Mouse (Mus musculus): ENCODE measurements around the gene Kcng4. TPM values are rescaled to one million over a fixed set of nuclear protein-coding genes. Genes with fewer than 3 reads are reported as not detected.
A peak's percentile ranks its signal among the peaks of the same experiment; 100 is the strongest.

The Kcng4 gene
- polyA plus RNA-seq, 1 experiment from 2014 or later, result 0.07 TPM

DNA sequence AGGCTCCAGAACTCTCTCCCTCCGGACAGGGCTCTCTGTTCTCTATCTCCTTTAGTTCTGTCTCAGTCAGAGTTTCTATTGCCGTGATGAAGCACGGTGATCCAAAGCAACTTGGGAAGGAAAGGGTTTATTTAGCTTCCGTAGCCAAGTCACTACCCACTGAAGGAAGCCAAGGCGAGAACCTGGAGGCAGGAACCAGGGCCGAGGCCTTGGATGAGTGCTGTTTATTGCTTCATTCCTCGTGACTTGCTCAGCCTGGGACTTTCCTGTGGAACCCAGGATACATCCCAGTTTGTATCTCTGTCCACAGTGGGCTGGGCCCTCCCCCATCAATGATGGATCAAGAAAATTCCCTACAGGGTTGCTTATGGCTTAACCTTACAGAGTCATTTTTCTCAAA is 1.3 kb upstream of the Kcng4 start:
- 61% methylated on average over 7 of the region's 7 CpGs for WGBS
- H3K27me3 ChIP-seq (ENCODE audit: control insufficient read depth, insufficient read depth, low read length), result peaks cover 15% of the 10 kb centered on the region; the same call in 1 of the 2 replicates
- H3K4me1 ChIP-seq (replicated peaks; ENCODE audit: control insufficient read depth, insufficient read depth, low read length), result peaks cover 7% of the 10 kb centered on the region; the same call in 1 of the 2 replicates
- DNase-seq (ENCODE audit: low spot score), result no peak
- H3K36me3 ChIP-seq (ENCODE audit: control insufficient read depth, insufficient read depth, low read length), result no peaks in the 10 kb centered on the region
- no peak overlapping the region for H3K27ac ChIP-seq (ENCODE audit: low read depth, low read length)
- no peak overlapping the region; the same call in 1 of the 2 replicates for H3K9ac ChIP-seq (ENCODE audit: low read length)
- no peak overlapping the region for H3K4me3 ChIP-seq (ENCODE audit: low read depth, low read length)
- no peak overlapping the region for H3K4me2 ChIP-seq (ENCODE audit: low read depth, low read length, severe bottlenecking)
- ATAC-seq (replicated peaks; ENCODE audit: low FRiP score), result no peak
- H3K9me3 ChIP-seq (ENCODE audit: control insufficient read depth, low read length), result no peaks in the 10 kb centered on the region

DNA sequence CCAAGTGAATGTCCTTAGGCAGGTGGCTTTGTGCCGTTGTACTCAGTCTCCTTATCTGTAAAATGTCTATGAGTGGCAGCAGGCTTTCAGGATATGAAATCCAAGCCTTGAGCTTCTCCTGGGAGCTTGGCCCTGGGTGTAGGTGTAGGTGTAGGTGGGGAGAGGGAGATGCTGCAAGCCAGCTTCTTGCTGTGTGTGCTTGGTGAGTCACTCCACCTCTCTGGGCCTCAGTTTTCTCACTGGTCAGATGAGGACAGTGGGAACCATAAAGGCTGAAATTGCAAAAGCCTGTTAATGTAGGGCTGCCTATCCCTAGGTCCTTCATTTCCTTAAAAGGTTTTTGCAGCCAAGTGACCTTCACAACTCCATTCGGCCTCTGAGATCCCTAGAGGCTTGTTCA is 478 bp upstream of the Kcng4 start:
- no peak for DNase-seq (ENCODE audit: low spot score)
- H3K27me3 ChIP-seq (ENCODE audit: control insufficient read depth, insufficient read depth, low read length), result peaks cover 15% of the 10 kb centered on the region; the same call in 1 of the 2 replicates

DNA sequence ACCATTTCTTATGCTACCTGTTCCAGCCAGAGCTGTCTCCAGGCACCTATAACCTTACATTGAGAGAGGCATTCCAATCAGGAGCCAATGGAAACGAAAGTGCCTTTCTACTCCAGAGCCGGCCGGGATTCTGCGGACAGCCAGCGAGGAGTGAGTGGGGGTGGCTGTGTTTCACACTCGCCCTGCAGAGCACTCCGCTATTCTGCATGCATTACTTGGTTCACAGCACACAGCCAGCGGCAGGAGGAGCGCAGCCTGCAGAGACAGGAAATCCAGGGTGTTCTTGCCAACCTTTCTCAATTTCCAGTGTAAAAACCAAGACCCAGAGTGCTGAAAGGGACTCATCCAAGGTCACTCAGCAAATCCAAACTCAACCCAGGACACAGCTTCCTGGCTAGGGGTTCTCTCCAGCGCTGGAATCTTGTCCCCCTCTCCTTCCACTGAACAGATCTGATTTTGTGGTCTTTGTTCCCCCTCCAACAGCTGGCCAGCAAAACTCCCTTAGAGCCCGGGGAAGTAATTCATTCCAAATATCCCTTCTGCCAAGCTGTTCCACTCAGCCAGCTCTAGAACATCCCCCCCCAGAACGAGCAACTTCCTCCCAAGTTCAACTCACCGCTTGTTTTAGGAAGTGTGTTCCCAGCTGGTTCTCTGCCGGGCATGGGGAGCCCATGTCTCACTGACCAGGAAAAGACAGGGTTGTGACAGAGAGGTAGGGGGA is 704 bp downstream of the Kcng4 start:
- ATAC-seq (replicated peaks; ENCODE audit: low FRiP score) (no peak), DNase-seq (ENCODE audit: low spot score) (peak; percentile 65)
- H3K4me3 ChIP-seq (ENCODE audit: low read depth, low read length), result no peak overlapping the region
- H3K4me2 ChIP-seq (ENCODE audit: low read depth, low read length, severe bottlenecking), result no peak overlapping the region
- H3K4me1 ChIP-seq (replicated peaks; ENCODE audit: control insufficient read depth, insufficient read depth, low read length), result peaks cover 7% of the 10 kb centered on the region; the same call in 1 of the 2 replicates
- no peaks in the 10 kb centered on the region for H3K36me3 ChIP-seq (ENCODE audit: control insufficient read depth, insufficient read depth, low read length)
- no peak overlapping the region for H3K27ac ChIP-seq (ENCODE audit: low read depth, low read length)
- WGBS, result 17% methylated on average over 14 of the region's 14 CpGs
- peaks cover 15% of the 10 kb centered on the region; the same call in 1 of the 2 replicates for H3K27me3 ChIP-seq (ENCODE audit: control insufficient read depth, insufficient read depth, low read length)
- H3K9me3 ChIP-seq (ENCODE audit: control insufficient read depth, low read length), result no peaks in the 10 kb centered on the region
- H3K9ac ChIP-seq (ENCODE audit: low read length), result no peak overlapping the region; the same call in 1 of the 2 replicates

More for the DNA sequence above, 478 bp upstream of the Kcng4 start:
- no peak for ATAC-seq (replicated peaks; ENCODE audit: low FRiP score)
- H3K9ac ChIP-seq (ENCODE audit: low read length), result no peak overlapping the region
- H3K9me3 ChIP-seq (ENCODE audit: control insufficient read depth, low read length), result no peaks in the 10 kb centered on the region
- no peak overlapping the region for H3K4me3 ChIP-seq (ENCODE audit: low read depth, low read length)
- peaks cover 7% of the 10 kb centered on the region; the same call in 1 of the 2 replicates for H3K4me1 ChIP-seq (replicated peaks; ENCODE audit: control insufficient read depth, insufficient read depth, low read length)
- H3K36me3 ChIP-seq (ENCODE audit: control insufficient read depth, insufficient read depth, low read length), result no peaks in the 10 kb centered on the region
- no peak overlapping the region for H3K4me2 ChIP-seq (ENCODE audit: low read depth, low read length, severe bottlenecking)
- no peak overlapping the region for H3K27ac ChIP-seq (ENCODE audit: low read depth, low read length)
- WGBS, result 65% methylated on average over 2 of the region's 2 CpGs

DNA sequence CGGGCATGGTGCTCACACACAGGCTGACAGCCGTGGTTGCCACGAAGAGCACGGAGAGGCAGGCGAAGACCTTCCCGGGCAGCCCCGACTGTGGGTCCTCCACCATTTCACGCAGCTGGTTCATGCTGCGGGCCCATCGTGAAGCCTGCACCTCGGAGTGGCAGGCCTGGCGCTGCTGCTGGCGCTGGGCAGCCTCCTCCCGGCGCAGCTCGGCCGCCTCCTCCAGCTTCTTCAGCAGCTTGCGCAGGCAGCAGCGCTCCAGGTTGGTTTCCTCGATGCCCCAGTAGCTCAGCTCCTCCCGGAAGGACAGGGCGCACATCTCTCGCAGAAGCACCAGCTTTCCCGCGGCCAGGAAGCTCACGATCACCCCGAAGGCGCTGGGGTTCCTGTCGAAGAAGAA is 2.6 kb downstream of the Kcng4 start:
- no peaks in the 10 kb centered on the region for H3K9me3 ChIP-seq (ENCODE audit: control insufficient read depth, low read length)
- H3K4me2 ChIP-seq (ENCODE audit: low read depth, low read length, severe bottlenecking), result no peak overlapping the region
- ATAC-seq (replicated peaks; ENCODE audit: low FRiP score) (no peak), DNase-seq (ENCODE audit: low spot score) (no peak)
- 51% methylated on average over 29 of the region's 29 CpGs for WGBS
- peaks cover 15% of the 10 kb centered on the region; the same call in 1 of the 2 replicates for H3K27me3 ChIP-seq (ENCODE audit: control insufficient read depth, insufficient read depth, low read length)
- no peaks in the 10 kb centered on the region for H3K36me3 ChIP-seq (ENCODE audit: control insufficient read depth, insufficient read depth, low read length)
- no peak overlapping the region for H3K4me3 ChIP-seq (ENCODE audit: low read depth, low read length)
- peaks cover 7% of the 10 kb centered on the region; the same call in 1 of the 2 replicates for H3K4me1 ChIP-seq (replicated peaks; ENCODE audit: control insufficient read depth, insufficient read depth, low read length)
- no peak overlapping the region for H3K9ac ChIP-seq (ENCODE audit: low read length)
- H3K27ac ChIP-seq (ENCODE audit: low read depth, low read length), result no peak overlapping the region

DNA sequence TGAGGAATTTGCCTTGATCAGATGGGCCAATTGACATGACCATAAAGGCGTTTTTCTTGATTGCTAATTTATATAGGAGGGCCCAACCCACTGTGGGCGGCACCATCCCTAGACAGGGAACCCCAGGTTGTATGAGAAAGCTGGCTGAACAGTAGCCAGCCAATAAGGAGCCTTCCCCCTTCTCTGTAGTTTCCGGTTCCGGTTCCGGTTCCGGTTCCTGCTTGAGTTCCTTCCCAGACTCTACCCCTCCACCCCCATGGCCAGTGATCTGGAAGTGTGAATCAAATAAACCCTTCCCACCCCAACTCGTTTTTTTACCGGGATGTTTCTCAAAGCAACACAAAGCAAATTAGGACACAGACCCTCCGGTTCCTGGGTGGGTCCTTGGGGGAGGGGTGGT is 3.2 kb downstream of the Kcng4 start:
- no peaks in the 10 kb centered on the region for H3K9me3 ChIP-seq (ENCODE audit: control insufficient read depth, low read length)
- no peak overlapping the region for H3K4me2 ChIP-seq (ENCODE audit: low read depth, low read length, severe bottlenecking)
- H3K9ac ChIP-seq (ENCODE audit: low read length), result no peak overlapping the region
- DNase-seq (ENCODE audit: low spot score) (no peak), ATAC-seq (replicated peaks; ENCODE audit: low FRiP score) (no peak)
- no peak overlapping the region for H3K27ac ChIP-seq (ENCODE audit: low read depth, low read length)
- peaks cover 15% of the 10 kb centered on the region; the same call in 1 of the 2 replicates for H3K27me3 ChIP-seq (ENCODE audit: control insufficient read depth, insufficient read depth, low read length)
- 86% methylated on average over 9 of the region's 9 CpGs for WGBS
- no peak overlapping the region for H3K4me3 ChIP-seq (ENCODE audit: low read depth, low read length)
- no peaks in the 10 kb centered on the region for H3K36me3 ChIP-seq (ENCODE audit: control insufficient read depth, insufficient read depth, low read length)
- H3K4me1 ChIP-seq (replicated peaks; ENCODE audit: control insufficient read depth, insufficient read depth, low read length), result peaks cover 7% of the 10 kb centered on the region; the same call in 1 of the 2 replicates

DNA sequence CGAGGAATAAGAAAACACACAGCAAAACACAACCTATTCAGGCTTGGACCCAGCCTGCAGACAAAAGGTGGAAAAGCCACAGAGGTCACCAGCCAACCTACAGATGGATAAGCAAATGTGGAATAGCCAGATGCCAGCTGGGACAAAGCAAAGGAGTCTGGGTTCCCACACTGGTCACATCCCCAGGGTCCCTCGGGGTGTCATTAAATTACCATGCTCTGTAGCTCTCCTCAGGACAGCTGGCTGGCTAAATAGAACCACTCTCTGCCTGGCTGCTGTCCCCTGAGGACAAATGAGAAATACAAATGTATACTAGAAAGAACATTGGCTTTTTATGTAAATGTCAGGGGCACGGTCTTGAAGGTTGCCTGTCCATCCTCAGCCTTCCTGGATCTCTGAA is 4.6 kb downstream of the Kcng4 start:
- no peaks in the 10 kb centered on the region for H3K36me3 ChIP-seq (ENCODE audit: control insufficient read depth, insufficient read depth, low read length)
- H3K4me2 ChIP-seq (ENCODE audit: low read depth, low read length, severe bottlenecking), result no peak overlapping the region
- H3K27ac ChIP-seq (ENCODE audit: low read depth, low read length), result no peak overlapping the region
- no peak overlapping the region for H3K4me3 ChIP-seq (ENCODE audit: low read depth, low read length)
- H3K9ac ChIP-seq (ENCODE audit: low read length), result no peak overlapping the region
- peaks cover 7% of the 10 kb centered on the region; the same call in 1 of the 2 replicates for H3K4me1 ChIP-seq (replicated peaks; ENCODE audit: control insufficient read depth, insufficient read depth, low read length)
- 52% methylated on average over 3 of the region's 3 CpGs for WGBS
- ATAC-seq (replicated peaks; ENCODE audit: low FRiP score) (no peak), DNase-seq (ENCODE audit: low spot score) (no peak)
- H3K9me3 ChIP-seq (ENCODE audit: control insufficient read depth, low read length), result no peaks in the 10 kb centered on the region
- peaks cover 15% of the 10 kb centered on the region; the same call in 1 of the 2 replicates for H3K27me3 ChIP-seq (ENCODE audit: control insufficient read depth, insufficient read depth, low read length)

DNA sequence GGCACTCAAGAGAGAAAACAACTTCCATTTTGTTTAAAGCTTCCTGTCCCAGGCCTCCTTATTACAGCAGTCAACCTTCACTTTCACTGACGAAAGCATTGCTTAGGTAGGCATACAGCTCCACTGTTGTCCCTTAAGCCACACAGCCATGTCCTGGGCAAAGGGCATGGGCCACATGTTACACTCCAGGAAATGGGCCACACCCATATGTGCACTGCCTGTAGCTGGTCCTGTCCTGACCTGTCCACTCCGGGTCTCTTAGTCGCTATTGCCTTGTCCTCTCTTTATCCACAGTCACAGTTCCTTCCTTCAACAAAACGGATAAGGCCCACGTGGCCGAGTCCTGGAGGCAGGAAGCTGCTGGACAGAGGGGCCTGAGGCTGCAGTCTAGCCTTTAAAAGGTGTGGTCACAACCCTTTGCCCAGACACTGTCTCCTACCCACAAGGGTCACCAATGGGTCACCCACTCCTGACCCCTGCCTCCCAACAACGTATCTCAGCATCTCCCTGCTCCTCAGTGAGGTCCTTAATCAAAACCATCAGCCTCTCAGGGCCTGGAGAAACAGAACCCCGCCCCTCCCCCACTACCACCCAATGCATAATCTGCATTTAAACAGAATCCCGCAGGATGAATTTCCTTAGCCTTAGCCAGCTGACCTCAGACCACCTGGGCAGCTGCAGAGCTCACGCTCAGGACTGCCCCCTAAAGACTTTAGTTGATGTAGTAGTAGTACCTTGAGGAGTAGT is 7.7 kb downstream of the Kcng4 start:
- no peak for ATAC-seq (replicated peaks; ENCODE audit: low FRiP score)
- no peak for DNase-seq (ENCODE audit: low spot score)
- Histone ChIP-seq H3K4me3 (ENCODE audit: low read depth, low read length) (no peak overlapping the region), H3K36me3 (ENCODE audit: control insufficient read depth, insufficient read depth, low read length) (no peaks in the 10 kb centered on the region), H3K27me3 (ENCODE audit: control insufficient read depth, insufficient read depth, low read length) (peaks cover 3% of the 10 kb centered on the region; the same call in 1 of the 2 replicates), H3K4me2 (ENCODE audit: low read depth, low read length, severe bottlenecking) (no peak overlapping the region), H3K9me3 (ENCODE audit: control insufficient read depth, low read length) (no peaks in the 10 kb centered on the region), H3K27ac (ENCODE audit: low read depth, low read length) (no peak overlapping the region), H3K4me1 (replicated peaks; ENCODE audit: control insufficient read depth, insufficient read depth, low read length) (no peaks in the 10 kb centered on the region), H3K9ac (ENCODE audit: low read length) (no peak overlapping the region)
- WGBS, result 44% methylated on average over 10 of the region's 10 CpGs

DNA sequence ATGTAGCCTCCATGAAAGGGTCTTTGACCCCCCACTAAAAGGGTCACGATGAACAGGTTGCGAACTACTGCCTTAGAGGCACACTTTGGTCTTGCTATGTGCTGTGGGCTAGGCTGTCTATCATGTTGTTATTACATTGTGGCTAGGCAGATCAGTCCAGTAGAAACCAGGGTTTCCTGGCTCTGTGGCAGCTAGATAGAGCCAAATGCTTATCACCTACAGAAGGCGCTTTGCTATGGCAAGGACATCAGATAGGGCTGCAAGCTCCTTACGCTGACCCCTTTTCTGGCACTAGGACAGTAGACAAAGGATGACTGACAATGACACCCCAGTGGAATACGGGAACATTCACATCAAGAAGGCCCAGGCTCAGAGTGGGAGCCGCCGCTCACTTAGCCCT is 8.3 kb downstream of the Kcng4 start:
- ATAC-seq (replicated peaks; ENCODE audit: low FRiP score) (no peak), DNase-seq (ENCODE audit: low spot score) (no peak)
- H3K4me3 ChIP-seq (ENCODE audit: low read depth, low read length), result no peak overlapping the region
- H3K36me3 ChIP-seq (ENCODE audit: control insufficient read depth, insufficient read depth, low read length), result no peaks in the 10 kb centered on the region
- no peak overlapping the region for H3K27ac ChIP-seq (ENCODE audit: low read depth, low read length)
- H3K27me3 ChIP-seq (ENCODE audit: control insufficient read depth, insufficient read depth, low read length), result peaks cover 1% of the 10 kb centered on the region; the same call in 1 of the 2 replicates
- H3K9me3 ChIP-seq (ENCODE audit: control insufficient read depth, low read length), result no peaks in the 10 kb centered on the region
- no peak overlapping the region for H3K4me2 ChIP-seq (ENCODE audit: low read depth, low read length, severe bottlenecking)
- H3K4me1 ChIP-seq (replicated peaks; ENCODE audit: control insufficient read depth, insufficient read depth, low read length), result no peaks in the 10 kb centered on the region
- H3K9ac ChIP-seq (ENCODE audit: low read length), result no peak overlapping the region
- 80% methylated on average over 7 of the region's 7 CpGs for WGBS

All from forebrain, embryonic 11.5 days (tissue).